Mouse (Mus musculus): Measurements from ENCODE around the gene Srgap2. TPM values are rescaled to one million over a fixed set of nuclear protein-coding genes. Genes with fewer than 3 reads are reported as not detected.

Srgap2 gene
- total RNA-seq, 2 experiments from 2014 or later: 40.3 to 42.2 TPM

GRCm38 (mm10) chr1:131475306-131475705, 51.8 kb downstream of the Srgap2 start:
- no peak for DNase-seq (ENCODE audit: low spot score in 2 of 2)

DNA sequence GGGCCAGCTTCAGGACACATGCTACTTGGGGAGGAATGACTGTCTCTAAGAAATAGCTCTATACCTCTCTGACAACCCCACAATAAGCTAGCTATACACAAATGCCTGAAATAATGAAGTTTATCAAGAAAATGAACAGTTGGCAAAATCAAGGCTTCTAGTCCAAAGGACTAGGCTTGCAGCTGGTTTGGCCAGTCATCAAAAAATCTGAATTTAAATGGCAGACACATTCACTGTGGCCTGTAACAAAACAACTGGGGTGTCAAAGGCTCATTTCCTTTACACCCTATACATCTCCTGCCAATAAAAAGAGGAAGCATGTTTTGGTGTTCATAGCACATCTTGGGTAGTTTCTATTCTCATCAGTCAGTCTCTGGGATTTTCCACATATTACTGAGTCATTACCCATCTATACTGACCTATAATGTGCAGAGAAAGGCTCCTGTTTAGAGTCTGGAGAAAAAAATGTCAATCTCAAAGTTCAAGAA, 53.5 kb downstream of the Srgap2 start:
- no peak for DNase-seq (ENCODE audit: low spot score in 2 of 2)

DNA sequence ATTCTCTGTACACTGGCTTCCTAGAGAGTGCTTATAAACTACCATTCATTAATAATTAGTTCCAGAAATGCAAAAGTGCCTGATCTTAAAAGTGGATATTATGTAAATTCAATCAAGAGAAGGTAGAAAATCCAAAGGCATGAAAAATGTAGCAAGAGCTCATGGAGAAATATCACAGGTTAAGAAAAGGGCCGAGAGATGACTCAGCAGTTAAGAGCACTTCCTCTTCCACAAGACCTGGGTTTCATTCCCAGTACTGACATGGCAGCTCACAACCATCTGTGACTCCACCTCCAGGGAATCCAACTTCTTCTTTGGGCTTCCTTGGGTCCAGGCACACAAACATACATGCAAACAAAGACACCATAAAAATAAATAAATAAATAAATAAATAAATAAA, 56.6 kb downstream of the Srgap2 start:
- no peak for DNase-seq (ENCODE audit: low spot score in 2 of 2)

DNA sequence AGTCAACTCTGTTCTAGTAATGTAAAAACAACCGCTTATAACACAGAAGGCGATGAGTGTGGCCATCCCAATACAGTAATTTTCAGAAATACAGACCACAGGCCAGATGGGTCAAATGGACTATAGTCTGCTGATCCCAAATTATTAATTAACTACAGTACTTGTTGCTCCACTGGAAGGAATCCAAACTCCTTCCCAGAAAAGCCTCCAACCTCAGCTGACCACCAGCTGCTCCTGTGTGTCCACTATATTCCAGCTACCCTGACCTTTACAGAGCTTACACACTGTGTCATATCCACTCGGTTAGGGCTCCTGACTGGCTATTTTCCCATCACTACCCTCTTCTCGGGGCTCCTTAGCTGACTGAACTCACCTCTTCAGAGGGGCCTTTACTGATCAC, 61.3 kb downstream of the Srgap2 start:
- DNase-seq (ENCODE audit: low spot score in 2 of 2): no peak

DNA sequence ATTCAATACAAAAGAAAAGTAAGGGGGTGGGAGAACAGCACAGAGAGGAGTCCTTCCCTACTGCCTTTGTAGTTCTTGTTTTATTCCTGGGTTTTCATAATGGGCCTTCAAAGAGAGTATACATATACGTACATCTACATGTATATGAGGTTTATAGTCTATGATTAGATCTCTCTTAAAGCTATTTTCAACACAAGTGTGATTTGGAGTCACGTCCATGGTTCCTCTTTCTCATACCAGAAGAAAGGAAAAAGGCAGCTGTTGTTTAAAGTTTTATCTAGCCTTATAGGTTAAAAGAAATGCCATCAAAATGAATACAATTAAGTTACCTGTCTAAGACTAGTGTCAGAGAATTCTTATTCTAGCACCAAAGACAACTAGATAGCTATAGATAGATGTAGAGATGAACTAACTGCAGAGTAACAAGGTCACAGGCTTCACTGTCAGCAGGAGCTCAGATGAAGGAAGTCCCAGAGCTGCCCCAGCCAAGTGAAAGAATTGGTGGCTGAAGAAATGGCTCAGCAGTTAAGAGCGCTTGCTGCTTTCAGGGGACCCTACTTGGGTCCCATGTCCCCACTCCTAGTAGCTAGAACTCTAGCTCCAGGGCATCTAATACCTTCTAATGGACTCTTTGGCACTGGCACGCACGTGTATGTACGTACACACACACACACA, 63.1 kb downstream of the Srgap2 start:
- DNase-seq (ENCODE audit: low spot score in 2 of 2): no peak

GRCm38 (mm10) chr1:131462541-131463067, 64.5 kb downstream of the Srgap2 start:
- DNase-seq (ENCODE audit: low spot score in 2 of 2): no peak

- DNase-seq (ENCODE audit: low spot score in 2 of 2): no peak
Observed at GRCm38 (mm10) chr1:131460914-131461530, 66.1 kb downstream of the Srgap2 start.

DNA sequence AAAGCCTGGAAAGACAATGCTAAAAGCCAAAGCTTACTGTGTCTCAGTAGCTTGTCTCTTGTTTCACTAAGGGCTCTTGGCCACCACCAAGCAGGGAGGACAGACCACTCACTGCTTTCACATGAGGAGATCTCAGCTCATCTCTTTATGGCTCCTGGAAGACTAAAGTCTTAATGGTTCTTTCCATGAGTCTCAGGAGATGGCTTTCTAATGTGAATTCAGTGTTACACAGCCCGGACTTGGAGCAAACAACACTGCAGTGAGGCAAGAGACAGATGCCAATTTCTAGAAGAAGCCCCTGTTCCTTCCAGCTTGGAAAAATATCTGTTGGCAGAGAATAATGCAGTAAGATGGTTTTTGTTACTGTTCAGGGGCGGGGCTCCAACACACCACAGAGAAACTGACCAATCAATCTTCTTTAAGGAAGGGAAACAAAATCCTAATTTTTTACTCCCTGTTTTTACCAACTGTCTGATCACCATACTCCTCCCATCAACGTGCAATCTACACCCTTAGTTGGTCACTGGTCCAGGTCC, 71.7 kb downstream of the Srgap2 start:
- no peak for DNase-seq (ENCODE audit: low spot score in 2 of 2)

DNA sequence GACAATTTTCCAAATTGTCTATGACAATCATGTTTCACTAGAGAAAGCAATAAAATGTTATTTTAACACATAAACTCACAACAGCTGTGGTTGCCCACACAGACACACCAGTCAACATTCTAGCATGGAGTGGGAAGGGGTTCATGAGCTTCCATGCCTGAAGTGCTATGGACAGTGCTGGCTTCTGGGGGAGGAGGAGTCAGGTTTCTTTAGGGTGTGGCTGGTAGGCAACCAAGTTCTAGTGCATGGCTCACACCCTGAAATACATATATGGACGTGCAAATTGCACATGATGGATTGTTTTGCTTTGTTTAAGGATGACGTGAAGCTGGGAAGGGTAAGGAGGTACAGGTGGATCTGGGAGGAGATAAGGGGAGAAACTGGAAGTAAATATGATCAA, 72.8 kb downstream of the Srgap2 start:
- DNase-seq (ENCODE audit: low spot score in 2 of 2): no peak

DNA sequence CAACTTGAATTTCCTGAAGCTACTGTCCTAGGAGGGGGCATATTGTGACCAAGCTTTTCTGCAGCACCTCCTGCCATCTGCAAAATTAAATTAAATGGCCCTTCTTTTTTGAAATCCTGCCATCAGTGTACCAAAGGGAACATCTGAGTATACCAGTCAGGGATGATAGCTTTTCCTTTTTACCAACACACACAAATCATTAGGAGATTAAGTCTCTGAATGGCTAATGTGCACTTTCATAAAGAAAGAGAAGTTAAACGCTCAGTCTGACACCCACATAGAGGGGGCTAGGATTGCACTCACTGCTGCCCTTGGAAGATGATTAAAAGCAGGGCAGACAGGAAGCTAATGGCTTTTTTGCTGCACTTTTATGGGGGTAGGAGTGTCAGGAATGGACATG, 73.8 kb downstream of the Srgap2 start:
- no peak for DNase-seq (ENCODE audit: low spot score in 2 of 2)

DNA sequence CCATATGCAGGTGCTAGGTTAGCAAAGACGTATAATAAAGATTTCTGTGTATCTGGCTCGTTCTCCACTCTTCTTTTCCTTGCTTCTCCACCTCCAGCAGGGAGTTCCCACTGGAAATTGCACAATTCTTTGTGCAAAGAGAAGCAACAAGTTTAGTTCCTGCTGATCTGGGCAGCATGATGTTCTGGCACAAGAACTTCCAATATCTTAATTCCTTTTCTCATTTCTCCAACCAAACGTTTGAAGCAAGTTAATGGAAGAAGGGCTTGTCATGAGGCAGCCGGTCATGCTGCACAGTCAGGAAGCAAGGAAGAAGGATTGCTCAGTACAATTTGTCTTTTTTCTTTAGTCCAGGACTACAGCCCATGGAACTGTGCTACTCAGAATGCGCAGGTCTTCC, 78.8 kb downstream of the Srgap2 start:
- DNase-seq (ENCODE audit: low spot score in 2 of 2): no peak

- DNase-seq (ENCODE audit: low spot score in 2 of 2): no peak
Observed at GRCm38 (mm10) chr1:131447333-131447732, 79.8 kb downstream of the Srgap2 start.

GRCm38 (mm10) chr1:131446577-131446976, 80.6 kb downstream of the Srgap2 start:
- DNase-seq (ENCODE audit: low spot score in 2 of 2): no peak

- DNase-seq (ENCODE audit: low spot score in 2 of 2): no peak
Observed at GRCm38 (mm10) chr1:131438556-131438955, 88.6 kb downstream of the Srgap2 start.

DNA sequence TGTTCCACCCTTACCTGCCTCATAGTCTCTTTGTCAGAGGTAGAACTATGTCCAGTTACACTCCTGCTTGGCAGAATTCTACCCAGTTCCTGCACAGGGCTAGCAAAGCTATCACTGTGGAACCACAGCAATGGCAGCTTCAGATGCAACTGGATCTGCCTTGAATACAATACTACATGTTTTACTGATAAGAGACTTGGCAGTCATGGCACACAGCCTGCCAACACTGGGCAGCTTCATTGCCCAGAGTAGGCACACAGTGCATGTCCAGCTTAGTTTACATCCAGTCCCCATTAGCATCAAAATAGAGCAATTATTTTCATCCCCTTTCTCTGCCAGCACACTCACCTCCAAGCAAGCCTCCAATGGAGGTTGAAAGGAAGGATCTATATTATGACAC, 89.2 kb downstream of the Srgap2 start:
- DNase-seq (ENCODE audit: low spot score in 2 of 2): no peak

- no peak for DNase-seq (ENCODE audit: low spot score in 2 of 2)
Observed at GRCm38 (mm10) chr1:131436609-131437008, 90.5 kb downstream of the Srgap2 start.

- no peak for DNase-seq (ENCODE audit: low spot score in 2 of 2)
Observed at GRCm38 (mm10) chr1:131431456-131432246, 95.5 kb downstream of the Srgap2 start.

GRCm38 (mm10) chr1:131427140-131427821, 99.9 kb downstream of the Srgap2 start:
- DNase-seq (ENCODE audit: low spot score in 2 of 2): no peak

DNA sequence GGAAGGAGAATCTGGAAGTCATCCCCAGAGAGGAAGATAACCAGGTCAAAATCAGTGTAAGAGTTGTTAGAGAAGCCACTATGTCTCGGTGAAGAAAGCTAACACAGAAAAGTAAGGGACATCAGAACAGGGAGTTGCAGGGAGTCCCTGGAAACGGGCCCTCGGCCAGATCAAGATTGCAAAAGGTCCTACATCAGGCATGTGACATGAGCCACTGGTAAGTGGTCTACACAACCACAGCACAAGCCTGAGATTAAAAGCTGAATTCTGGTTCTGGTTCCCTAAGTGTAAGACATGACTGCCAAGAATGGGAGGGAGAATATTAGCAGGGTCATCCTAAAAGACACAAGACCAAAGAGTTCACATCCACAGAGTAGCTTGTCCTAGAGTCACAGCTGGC, 104.1 kb downstream of the Srgap2 start:
- no peak for DNase-seq (ENCODE audit: low spot score in 2 of 2)

DNA sequence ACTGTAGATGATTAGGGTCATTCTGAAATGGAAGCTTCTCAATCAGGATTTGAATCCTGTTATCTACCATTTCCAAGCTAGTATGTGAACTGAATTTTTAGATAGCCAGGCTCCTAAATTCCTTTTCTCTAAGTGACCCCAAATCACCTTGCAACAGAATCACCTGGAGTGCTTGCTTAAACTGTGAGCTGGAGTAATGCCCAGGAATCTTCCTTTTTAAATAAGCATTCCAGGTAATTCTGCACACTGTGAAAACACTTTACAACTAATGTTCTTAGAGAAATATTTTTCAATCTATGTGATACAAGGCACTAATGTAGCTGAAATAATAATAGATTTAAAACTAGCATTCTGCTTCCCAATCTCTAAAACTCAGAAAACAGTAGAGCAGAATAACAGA, 106.0 kb downstream of the Srgap2 start:
- DNase-seq (ENCODE audit: low spot score in 2 of 2): no peak

- no peak for DNase-seq (ENCODE audit: low spot score in 2 of 2)
Observed at GRCm38 (mm10) chr1:131420660-131421059, 106.5 kb downstream of the Srgap2 start.
